Mouse (Mus musculus): ENCODE results near the gene Amn. TPM values are rescaled to one million over a fixed set of nuclear protein-coding genes. Genes with fewer than 3 reads are reported as not detected.

Gene Amn
- total RNA-seq, 2 experiments from 2014 or later: not detected

DNA sequence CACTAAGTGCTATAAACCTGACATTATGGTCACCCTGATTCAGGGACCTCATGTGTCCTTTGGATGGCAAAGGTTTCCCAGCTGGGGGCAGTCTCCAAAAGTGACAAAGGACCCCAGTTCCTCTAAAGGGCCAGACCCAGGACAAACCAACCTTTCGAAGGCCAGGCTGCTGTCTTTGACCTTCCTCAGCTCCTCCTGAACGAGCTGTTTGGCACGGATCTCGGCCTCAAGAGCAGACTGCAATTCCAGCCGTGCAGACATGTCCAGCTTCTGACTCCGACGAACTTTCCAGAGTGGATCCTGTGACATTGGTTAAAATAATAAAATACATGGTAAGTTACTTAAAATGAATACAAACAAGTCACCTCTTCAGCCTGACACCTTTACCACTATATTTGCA is 43.4 kb downstream of the Amn start:
- no peak for DNase-seq (ENCODE audit: low spot score)
- intact Hi-C loops (cut with DNase I): no loop called here

DNA sequence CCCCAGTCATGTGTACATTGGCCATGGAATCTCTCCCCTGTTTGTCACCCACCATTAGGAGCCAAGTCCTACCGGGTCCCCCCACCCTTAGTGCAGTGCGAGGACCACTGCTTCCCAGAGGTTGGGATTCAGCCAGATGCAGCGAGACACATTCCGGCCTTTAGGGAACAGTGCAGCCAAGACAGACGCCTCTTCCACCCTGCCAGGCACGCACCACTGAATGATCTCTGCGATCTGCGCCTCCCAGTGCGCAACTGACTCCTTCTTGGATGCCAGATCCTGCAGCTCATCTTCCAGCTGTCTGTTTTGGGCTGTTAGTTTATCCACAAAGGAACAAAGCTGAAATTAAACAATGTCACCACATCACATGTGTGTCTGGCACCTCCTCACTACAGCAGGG is 46.8 kb downstream of the Amn start:
- no peak for DNase-seq (ENCODE audit: low spot score)
- intact Hi-C loops (cut with DNase I): no loop called here

DNA sequence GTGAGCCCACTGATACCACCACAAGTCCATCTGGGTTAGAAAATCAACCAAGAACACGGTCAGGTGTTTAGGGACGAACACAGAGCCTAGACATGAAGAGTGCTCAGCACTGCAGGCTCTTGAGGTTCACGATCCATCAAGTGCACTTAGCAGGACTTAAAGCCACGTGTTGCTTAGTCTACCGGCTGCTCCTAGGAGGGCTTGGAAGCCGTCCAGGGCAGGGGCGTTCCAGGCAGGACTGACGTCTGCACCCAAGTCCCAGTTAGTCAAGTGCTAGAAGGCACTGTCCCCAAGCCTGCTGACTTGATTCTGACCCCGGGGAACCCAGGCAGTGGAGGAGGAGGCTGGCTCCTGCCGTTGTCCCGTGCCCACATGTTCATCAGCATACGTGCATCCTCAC is 49.7 kb downstream of the Amn start:
- no peak for DNase-seq (ENCODE audit: low spot score)
- intact Hi-C loops (cut with DNase I): no loop called here

DNA sequence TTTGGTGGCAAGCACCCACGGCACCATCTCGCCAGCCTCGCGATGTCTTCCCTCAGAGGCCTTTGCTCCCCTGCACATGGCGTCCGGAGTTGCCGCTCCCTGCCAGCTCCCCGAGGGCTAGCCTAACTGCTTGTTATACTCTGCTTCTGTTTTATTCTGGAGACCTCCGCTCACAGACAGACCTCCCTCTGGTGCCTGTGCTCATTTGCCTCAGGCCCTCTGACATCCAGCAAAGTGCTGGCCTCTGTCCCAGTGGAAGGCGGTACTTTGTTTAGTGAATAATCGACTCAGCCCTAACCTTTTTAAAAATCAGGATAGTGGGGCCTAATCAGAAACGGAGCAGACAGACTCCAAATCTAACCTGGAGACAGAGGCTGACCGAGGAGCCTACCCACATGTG is 50.9 kb downstream of the Amn start:
- no peak for DNase-seq (ENCODE audit: low spot score)
- intact Hi-C loops (cut with DNase I): no loop called here

DNA sequence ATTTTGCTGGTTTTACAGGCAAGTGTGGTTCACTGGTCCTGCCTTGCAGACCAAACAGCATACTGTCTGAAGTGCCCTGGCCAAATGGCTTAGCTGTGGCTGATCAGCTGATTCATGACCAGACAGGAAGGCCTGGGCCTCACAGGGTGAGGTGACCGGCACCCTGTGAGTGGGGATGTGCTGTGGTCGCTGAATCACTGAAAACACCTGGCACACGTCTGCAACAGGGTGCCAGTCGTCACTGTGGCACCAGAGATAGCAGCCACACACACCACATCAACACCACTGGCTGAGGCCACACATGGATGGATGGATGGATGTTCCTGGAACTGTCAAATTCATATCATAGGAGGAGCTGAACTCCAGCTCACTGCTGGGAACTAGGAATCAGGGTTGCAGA is 52.5 kb downstream of the Amn start:
- no peak for DNase-seq (ENCODE audit: low spot score)
- intact Hi-C loops (cut with DNase I): no loop called here

DNA sequence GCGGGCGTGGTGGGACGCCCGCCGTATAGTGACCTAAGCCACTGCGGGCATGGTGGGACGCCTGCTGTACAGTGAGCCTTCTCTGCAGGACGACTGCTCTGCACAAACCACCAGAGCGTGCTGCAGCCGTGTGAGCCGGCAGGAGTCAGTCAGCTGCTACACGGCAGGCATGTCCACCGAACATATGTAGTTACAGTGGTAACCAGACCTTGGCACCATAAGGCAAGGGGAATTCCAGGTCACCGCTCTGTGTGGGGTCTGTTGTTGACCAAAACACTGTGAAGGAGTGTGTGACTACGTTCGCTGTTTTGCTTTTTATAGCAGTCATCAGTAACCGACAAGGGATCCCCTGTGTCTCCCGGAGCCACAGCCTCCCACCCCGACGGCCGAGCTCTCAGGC is 53.6 kb downstream of the Amn start:
- intact Hi-C loops (cut with DNase I): no loop called here
- DNase-seq (ENCODE audit: low spot score): no peak

DNA sequence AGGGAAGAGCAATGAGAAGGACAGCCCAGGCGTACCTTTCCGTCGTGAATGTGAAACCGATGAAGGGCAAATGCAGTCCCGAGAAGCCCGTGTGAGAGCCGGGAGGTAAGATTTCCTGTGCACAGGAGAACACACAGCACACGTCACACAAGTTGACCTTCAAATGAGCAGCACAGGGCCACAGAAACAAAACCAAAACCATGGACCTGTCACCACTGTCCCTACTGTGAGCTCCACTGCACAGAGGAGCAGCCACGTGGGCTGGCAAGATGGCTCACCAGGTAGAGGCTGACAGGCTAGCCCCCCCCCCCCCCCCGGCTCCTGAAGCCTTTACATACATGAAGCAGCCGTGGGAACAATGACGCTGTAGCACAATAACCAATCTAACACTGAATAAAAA is 54.1 kb downstream of the Amn start:
- no peak for DNase-seq (ENCODE audit: low spot score)
- intact Hi-C loops (cut with DNase I): no loop called here

DNA sequence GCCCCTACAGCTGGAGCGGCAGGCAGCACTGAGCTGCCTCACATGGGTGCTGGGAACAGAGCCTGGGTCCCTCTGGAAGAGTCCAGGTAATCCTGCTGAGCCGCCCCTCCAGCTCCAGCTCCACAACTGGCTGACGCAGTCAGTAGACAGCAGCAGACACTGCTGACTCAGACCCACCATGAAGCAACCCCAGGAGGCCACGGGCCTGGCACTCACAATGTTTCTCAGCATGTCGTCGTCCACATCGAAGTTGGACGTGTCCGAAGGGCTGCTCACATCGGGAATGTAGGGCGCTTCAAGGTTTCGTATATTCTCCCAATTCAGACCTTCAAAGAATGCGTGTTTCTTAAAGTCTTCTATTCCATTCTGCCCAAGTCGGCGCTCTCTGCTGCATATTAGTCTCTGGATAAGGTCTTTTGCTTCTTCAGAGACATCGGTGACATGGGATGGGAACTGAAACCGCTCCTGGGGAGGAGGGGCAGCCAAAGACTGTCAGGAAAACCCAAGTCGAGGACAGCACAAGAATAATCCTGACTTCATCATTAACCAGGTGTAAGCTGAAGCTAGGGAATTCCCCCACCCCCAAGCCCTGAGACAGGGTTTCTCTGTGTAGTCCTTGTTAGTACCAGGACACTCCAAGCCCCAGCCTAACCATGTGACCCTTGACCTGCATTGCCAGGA is 55.0 kb downstream of the Amn start:
- DNase-seq (ENCODE audit: low spot score): no peak
- intact Hi-C loops (cut with DNase I): no loop called here

Other genes starting within 250 kb of the Amn start
- gene Rcor1, start 231.7 kb upstream of the Amn start, total RNA-seq (2021): 10 to 100 TPM; 14.8 to 17.4 TPM
- gene Traf3, start 104.7 kb upstream of the Amn start, total RNA-seq (2021): 10 to 100 TPM; 15.0 to 15.2 TPM
- not detected for gene 4930595D18Rik, start 86.6 kb upstream of the Amn start, total RNA-seq (2021)
- gene Cdc42bpb, start 106.6 kb downstream of the Amn start, total RNA-seq (2021): 10 to 100 TPM; 57.5 to 60.2 TPM
- gene Lbhd2, start 135.7 kb downstream of the Amn start, total RNA-seq (2021): not detected
- gene Exoc3l4, start 145.9 kb downstream of the Amn start, total RNA-seq (2021): 1 to 10 TPM; 1.2 to 2.9 TPM
- gene Tnfaip2, start 171.4 kb downstream of the Amn start, total RNA-seq (2021): 10 to 100 TPM; 41.7 to 48.7 TPM
- under 1 TPM; 0.36 to 0.75 TPM for gene Gm266, start 214.7 kb downstream of the Amn start, total RNA-seq (2021)